Mouse (Mus musculus): ENCODE data around the gene Nrsn1. TPM values are rescaled to one million over a fixed set of nuclear protein-coding genes. Genes with fewer than 3 reads are reported as not detected.

The Nrsn1 gene
- polyA plus RNA-seq (2012; rRNA removed) = 0.01 TPM in 1 of 2 replicates, not detected in the other

GRCm38 (mm10) chr13:25270402-25270801, at the start of gene Nrsn1:
Gene Nrsn1 (minus strand): TSS chr13:25270502.

Other genes starting within 250 kb of the Nrsn1 start
- 0.82 and 1.2 TPM in 2 replicates for gene Dcdc2a, start 214.5 kb downstream of the Nrsn1 start, polyA plus RNA-seq (2012; rRNA removed)